Mouse (Mus musculus) heart, postnatal 0 days (tissue): Measurements from ENCODE around the gene Rad51d. TPM values are rescaled to one million over a fixed set of nuclear protein-coding genes. Genes with fewer than 3 reads are reported as not detected.

ENCODE experiments used
- ATAC-seq: fragments of 200-750 bp; cut with Nextera tagmentation; 2 replicates; pipeline ENCODE4 v1.8.0; 2017; ENCODE audit warnings: low read depth, moderate number of reproducible peaks, moderate library complexity; ENCODE audit not compliant: insufficient read depth
- DNase-seq: peaks from one replicate; pipeline ENCODE4 v3.0.0-alpha.2; 2016; ENCODE audit warnings: low spot score
- H3K27ac ChIP-seq: fragments of 300-500 bp; sonication (generic); 2 replicates; pipeline ENCODE4 v1.5.1; 2014; ENCODE audit warnings: low read depth, mild to moderate bottlenecking
- H3K27me3 ChIP-seq: fragments of 300-500 bp; sonication (generic); 2 replicates; pipeline ENCODE4 v1.6.1; 2014; ENCODE audit warnings: low read length, mixed read lengths; ENCODE audit not compliant: control insufficient read depth, insufficient read depth
- H3K36me3 ChIP-seq: fragments of 300-500 bp; sonication (generic); replicated peaks from 2 replicates; pipeline ENCODE4 v1.6.1; 2014; ENCODE audit warnings: low read length, mixed read lengths; ENCODE audit not compliant: control insufficient read depth, insufficient read depth
- H3K4me1 ChIP-seq: fragments of 300-500 bp; sonication (generic); 2 replicates; pipeline ENCODE4 v1.6.1; 2014; ENCODE audit warnings: antibody characterized with exemption; ENCODE audit not compliant: control insufficient read depth, insufficient read depth
- H3K4me2 ChIP-seq: fragments of 300-500 bp; sonication (generic); 2 replicates; pipeline ENCODE4 v1.6.1; 2014; ENCODE audit warnings: low read depth, mild to moderate bottlenecking, low read length, moderate library complexity
- H3K4me3 ChIP-seq: fragments of 300-500 bp; sonication (generic); 2 replicates; pipeline ENCODE4 v1.5.1; 2014; ENCODE audit warnings: low read depth, low read length
- H3K9ac ChIP-seq: fragments of 300-500 bp; sonication (generic); replicated peaks from 2 replicates; pipeline ENCODE4 v1.6.1; 2014; ENCODE audit warnings: low read depth, low read length, mixed read lengths
- H3K9me3 ChIP-seq: fragments of 300-500 bp; sonication (generic); replicated peaks from 2 replicates; pipeline ENCODE4 v1.6.1; 2016; ENCODE audit warnings: low read length; ENCODE audit not compliant: control insufficient read depth
- CTCF ChIP-seq: IDR thresholded peaks from 2 replicates; pipeline ENCODE4 v1.5.1; 2016; ENCODE audit warnings: antibody characterized with exemption, control low read depth, low read depth
- EP300 ChIP-seq: IDR thresholded peaks from 2 replicates; pipeline ENCODE4 v1.6.1; 2016; ENCODE audit warnings: antibody characterized with exemption, low read depth
- WGBS: fragments of 180-500 bp; shearing (Covaris S2); extraction: QIAGEN DNeasy Blood & Tissue Kit; methylation state at CpG from one replicate; pipeline ENCODE4 v1.1.7; 2014; 5-methylcytosine and 5-hydroxymethylcytosine counted together
- polyA plus RNA-seq: library from polyadenylated mRNA; unstranded; fragments of >200 nt; fragmentation: Nextera tagmentation; extraction: Ambion mirVana; gene quantifications from 2 replicates; pipeline ENCODE4 v1.2.1, GENCODE M21; 2015
- total RNA-seq: library from RNA; depleted of rRNA; stranded (reverse); fragments of >200 nt; gene quantifications from 2 replicates; pipeline ENCODE4 v1.2.3, GENCODE M21; 2014; ENCODE audit warnings: low replicate concordance

Gene Rad51d
- total and polyA plus RNA-seq, 2 experiments from 2014 or later, result 9.9 to 10.8 TPM

- 96% methylated on average over 5 of the region's 5 CpGs for WGBS
- no peak for ATAC-seq
- no peaks in the 10 kb centered on the region for H3K4me1 ChIP-seq
Observed at GRCm38 (mm10) chr11:82875631-82876030, 14.8 kb downstream of the Rad51d start.

DNA sequence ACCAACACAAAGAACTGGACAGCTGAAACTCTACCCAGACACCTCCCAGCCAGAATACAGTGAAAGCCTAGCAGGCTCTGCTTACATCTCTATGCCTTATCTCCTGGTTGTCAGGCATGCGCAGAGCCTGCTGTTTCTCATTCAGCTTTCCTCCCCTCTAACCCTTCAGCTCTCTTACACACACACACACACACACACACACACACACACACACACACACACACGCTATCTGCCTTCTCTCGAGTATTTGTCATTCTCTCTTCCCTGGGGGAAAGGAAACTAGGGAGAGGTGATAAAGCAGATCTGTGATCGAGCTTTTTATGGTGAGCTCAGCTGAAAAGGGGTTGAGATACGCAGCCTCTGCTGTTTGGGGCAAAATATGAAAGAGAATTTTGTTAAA lies 15.5 kb downstream of the Rad51d start:
- H3K4me1 ChIP-seq, result no peaks in the 10 kb centered on the region; the same call in 1 of the 2 replicates
- H3K27me3 ChIP-seq, result no peaks in the 10 kb centered on the region
- DNase-seq (no peak), ATAC-seq (no peak)
- H3K27ac ChIP-seq, result no peak overlapping the region
- H3K9me3 ChIP-seq, result no peaks in the 10 kb centered on the region
- H3K9ac ChIP-seq, result no peak overlapping the region
- H3K36me3 ChIP-seq, result 0 out of 2 replicates have a peak, but pooled peaks cover 9% of the 10 kb centered on the region
- TF ChIP-seq EP300 (no peak), CTCF (no peak)
- no peak overlapping the region for H3K4me3 ChIP-seq
- no peak overlapping the region for H3K4me2 ChIP-seq
- 15% methylated on average over 5 of the region's 5 CpGs for WGBS

More at GRCm38 (mm10) chr11:82875631-82876030, 14.8 kb downstream of the Rad51d start:
- H3K36me3 ChIP-seq, result peaks cover 9% of the 10 kb centered on the region; the same call in 1 of the 2 replicates
- H3K9me3 ChIP-seq, result no peaks in the 10 kb centered on the region
- no peak for DNase-seq
- H3K4me3 ChIP-seq, result no peak overlapping the region
- H3K27me3 ChIP-seq, result no peaks in the 10 kb centered on the region
- no peak overlapping the region for H3K9ac ChIP-seq
- TF ChIP-seq CTCF, result no peak
- TF ChIP-seq EP300, result no peak
- no peak overlapping the region for H3K4me2 ChIP-seq
- H3K27ac ChIP-seq, result no peak overlapping the region

- Histone ChIP-seq H3K4me3 (peak within 1 kb of the TSS; percentile 91), H3K4me1 (no peaks in the 10 kb centered on the region; the same call in 1 of the 2 replicates), H3K4me2 (peak within 1 kb of the TSS; percentile 87), H3K27me3 (no peaks in the 10 kb centered on the region), H3K27ac (peak within 1 kb of the TSS; percentile 72), H3K9me3 (no peaks in the 10 kb centered on the region), H3K36me3 (no peaks in the 10 kb centered on the region), H3K9ac (peak within 1 kb of the TSS; percentile 75)
- TF ChIP-seq EP300 (no peak), CTCF (peak; percentile 74)
- DNase-seq (peak; percentile 89), ATAC-seq (peak; percentile 96)
- WGBS, result under 1% methylated on average over 33 of the region's 43 CpGs
Observed at GRCm38 (mm10) chr11:82871031-82871446, 19.4 kb downstream of the Rad51d start, which contains the start of gene Rffl. Gene Rffl, minus strand, starts transcription at chr11:82871210.

GRCm38 (mm10) chr11:82870173-82871030 lies 20.0 kb downstream of the Rad51d start:
- ATAC-seq (peak; percentile 27), DNase-seq (peak; percentile 42)
- H3K9me3 ChIP-seq, result no peaks in the 10 kb centered on the region
- 4% methylated on average over 36 of the region's 36 CpGs for WGBS
- TF ChIP-seq EP300, result no peak
- no peak for TF ChIP-seq CTCF
- no peaks in the 10 kb centered on the region for H3K27me3 ChIP-seq
- peak overlapping the region; percentile 72 for H3K27ac ChIP-seq
- H3K9ac ChIP-seq, result peak overlapping the region; percentile 75
- H3K4me2 ChIP-seq, result peak overlapping the region; percentile 87
- no peaks in the 10 kb centered on the region for H3K36me3 ChIP-seq
- H3K4me1 ChIP-seq, result no peaks in the 10 kb centered on the region; the same call in 1 of the 2 replicates
- peak overlapping the region; percentile 91 for H3K4me3 ChIP-seq

DNA sequence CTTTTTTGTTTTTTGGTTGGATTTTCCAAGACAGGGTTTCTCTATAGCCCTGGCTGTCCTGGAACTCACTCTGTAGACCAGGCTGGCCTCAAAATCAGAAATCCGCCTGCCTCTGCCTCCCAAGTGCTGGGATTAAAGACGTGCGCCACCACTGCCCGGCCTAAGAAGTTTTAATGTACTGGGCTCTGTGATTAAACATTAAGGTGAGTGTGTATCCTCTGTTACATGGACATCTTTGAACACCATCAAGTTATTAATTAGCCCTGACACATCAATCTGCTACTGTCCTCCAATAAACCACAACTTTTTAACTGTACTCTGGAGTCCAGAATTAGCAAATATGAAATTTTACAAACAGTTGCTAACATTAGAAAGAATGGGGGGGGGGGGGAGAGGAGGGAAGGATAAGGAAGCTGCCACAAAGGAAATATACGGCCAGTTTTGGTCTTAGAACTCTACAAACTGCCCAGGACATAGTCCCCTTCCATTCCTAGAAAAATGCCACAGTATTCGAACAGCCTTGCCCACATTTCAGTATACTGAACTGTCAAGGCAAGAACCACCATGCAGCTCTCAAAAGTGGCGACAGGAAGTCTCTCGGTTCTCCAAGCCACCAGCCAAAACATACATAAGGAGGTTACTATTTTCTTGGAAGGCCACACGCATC lies 20.8 kb downstream of the Rad51d start:
- Histone ChIP-seq H3K4me2 (peak overlapping the region; percentile 87), H3K27me3 (no peaks in the 10 kb centered on the region), H3K9ac (no peak overlapping the region), H3K4me3 (peak overlapping the region; percentile 91), H3K27ac (peak overlapping the region; percentile 72; the same call in 1 of the 2 replicates), H3K36me3 (no peaks in the 10 kb centered on the region), H3K4me1 (no peaks in the 10 kb centered on the region; the same call in 1 of the 2 replicates), H3K9me3 (no peaks in the 10 kb centered on the region)
- no peak for ATAC-seq
- peak; percentile 72 for DNase-seq
- WGBS, result 67% methylated on average over 9 of the region's 9 CpGs
- TF ChIP-seq CTCF, result no peak
- TF ChIP-seq EP300, result no peak
